Mouse (Mus musculus) subcutaneous adipose tissue, adult 2 months (tissue): Measurements from ENCODE around the gene Ccdc38. TPM values are rescaled to one million over a fixed set of nuclear protein-coding genes. Genes with fewer than 3 reads are reported as not detected.

ENCODE experiments used
- polyA plus RNA-seq: library from polyadenylated mRNA; depleted of rRNA; stranded (reverse); fragments of >200 nt; gene quantifications from 2 replicates; pipeline ENCODE4 v1.2.3, GENCODE M21; 2012; ENCODE audit warnings: low replicate concordance; rRNA removed

Ccdc38 gene
- not detected in 2 replicates for polyA plus RNA-seq

GRCm38 (mm10) chr10:93540431-93541210 lies at the start of gene Ccdc38:
Gene Ccdc38 (plus strand): TSS chr10:93540632.

DNA sequence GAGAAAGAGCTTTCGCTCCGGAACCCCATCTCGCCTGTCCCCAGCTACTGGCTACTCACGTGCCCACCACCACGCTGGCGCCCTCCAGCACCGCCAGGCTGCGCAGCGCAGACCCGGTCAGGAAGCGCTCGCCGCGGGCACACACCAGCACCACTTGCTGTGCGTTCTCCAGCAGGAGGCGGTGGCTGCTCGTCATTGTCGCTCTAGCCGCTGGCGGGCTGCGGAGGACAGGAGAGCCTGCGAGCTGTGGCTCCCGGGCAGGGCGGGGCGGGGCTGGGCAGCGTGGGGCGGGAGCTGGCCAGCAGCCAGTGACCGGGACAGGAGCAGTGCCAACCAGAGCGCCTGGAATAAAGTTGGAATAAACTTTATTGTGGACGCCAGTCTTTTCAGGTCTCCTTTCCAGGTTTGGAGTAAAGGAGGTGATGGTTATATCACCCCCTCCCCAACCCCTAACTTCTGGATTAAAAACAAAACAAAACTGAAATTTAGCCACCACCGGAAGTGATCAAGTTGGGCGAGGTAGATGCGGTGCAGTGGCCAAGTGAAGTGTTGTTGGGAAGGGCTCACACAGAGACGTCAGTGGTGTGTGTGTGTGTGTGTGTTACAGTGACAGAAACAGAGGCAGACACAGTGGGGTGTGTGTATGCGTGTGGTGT lies 529 bp upstream of the Ccdc38 start, which contains the start of gene Amdhd1:
TSS of gene Amdhd1 (minus strand) at position 259 of the 656 bp plus-strand sequence.

GRCm38 (mm10) chr10:93589281-93589848 lies 48.9 kb downstream of the Ccdc38 start, which contains the start of gene Snrpf:
Gene Snrpf (minus strand): TSS chr10:93589706.

Other genes starting within 250 kb of the Ccdc38 start
- gene Elk3, start 229.5 kb upstream of the Ccdc38 start, polyA plus RNA-seq: 46.2 and 49.4 TPM in 2 replicates
- 55.1 and 92.3 TPM in 2 replicates for gene Lta4h, start 87.2 kb upstream of the Ccdc38 start, polyA plus RNA-seq
- gene Hal, start 51.9 kb upstream of the Ccdc38 start, polyA plus RNA-seq: 0.18 and 0.33 TPM in 2 replicates
- 0.06 and 0.71 TPM in 2 replicates for gene Amdhd1, start 599 bp upstream of the Ccdc38 start, polyA plus RNA-seq
- gene Snrpf, start 49.1 kb downstream of the Ccdc38 start, polyA plus RNA-seq: 13.1 and 46.4 TPM in 2 replicates
- 6.2 and 13.3 TPM in 2 replicates for gene Ntn4, start 100.0 kb downstream of the Ccdc38 start, polyA plus RNA-seq